Mouse (Mus musculus) heart, embryonic 11.5 days (tissue): Measurements from ENCODE around the gene Racgap1. TPM values are rescaled to one million over a fixed set of nuclear protein-coding genes. Genes with fewer than 3 reads are reported as not detected.

Source experiments
- ATAC-seq: fragments of 200-750 bp; cut with Nextera tagmentation; replicated peaks from 2 replicates; pipeline ENCODE4 v1.8.0; 2017; ENCODE audit warnings: moderate library complexity; ENCODE audit not compliant: insufficient number of reproducible peaks, low FRiP score, low TSS enrichment
- H3K27ac ChIP-seq: fragments of 300-500 bp; sonication (generic); 2 replicates; pipeline ENCODE4 v1.5.1; 2014; ENCODE audit warnings: mild to moderate bottlenecking, low read depth, low read length
- H3K27me3 ChIP-seq: fragments of 300-500 bp; sonication (generic); 2 replicates; pipeline ENCODE4 v1.6.1; 2014; ENCODE audit warnings: mild to moderate bottlenecking, low read length, mixed read lengths; ENCODE audit not compliant: control insufficient read depth, insufficient read depth
- H3K36me3 ChIP-seq: fragments of 300-500 bp; sonication (generic); 2 replicates; pipeline ENCODE4 v1.6.1; 2014; ENCODE audit warnings: mild to moderate bottlenecking, low read length, moderate library complexity, mixed read lengths; ENCODE audit not compliant: control insufficient read depth, insufficient read depth
- H3K4me1 ChIP-seq: fragments of 300-500 bp; sonication (generic); 2 replicates; pipeline ENCODE4 v1.6.1; 2014; ENCODE audit warnings: low read length; ENCODE audit not compliant: control insufficient read depth, insufficient read depth
- H3K4me2 ChIP-seq: fragments of 300-500 bp; sonication (generic); 2 replicates; pipeline ENCODE4 v1.6.1; 2014; ENCODE audit warnings: mild to moderate bottlenecking, moderate library complexity
- H3K4me3 ChIP-seq: fragments of 300-500 bp; sonication (generic); 2 replicates; pipeline ENCODE4 v1.5.1; 2014; ENCODE audit warnings: low read depth, low read length
- H3K9ac ChIP-seq: fragments of 300-500 bp; sonication (generic); 2 replicates; pipeline ENCODE4 v1.6.1; 2014; ENCODE audit warnings: mild to moderate bottlenecking, low read depth, low read length, moderate library complexity
- H3K9me3 ChIP-seq: fragments of 300-500 bp; sonication (generic); replicated peaks from 2 replicates; pipeline ENCODE4 v1.6.1; 2016; ENCODE audit warnings: low read length; ENCODE audit not compliant: control insufficient read depth
- WGBS: fragments of 180-500 bp; shearing (Covaris S2); extraction: QIAGEN DNeasy Blood & Tissue Kit; methylation state at CpG from one replicate; pipeline ENCODE4 v1.1.7; 2014; ENCODE audit not compliant: insufficient replicate concordance; 5-methylcytosine and 5-hydroxymethylcytosine counted together
- polyA plus RNA-seq: library from polyadenylated mRNA; unstranded; fragments of >200 nt; fragmentation: Nextera tagmentation; extraction: Ambion mirVana; gene quantifications from 2 replicates; pipeline ENCODE4 v1.2.1, GENCODE M21; 2014

Racgap1 gene
- 91.8 and 126 TPM in 2 replicates for polyA plus RNA-seq

GRCm38 (mm10) chr15:99651163-99651872, at the start of gene Racgap1:
Gene Racgap1, minus strand, starts transcription at chr15:99651656.
- Histone ChIP-seq H3K4me3 (peak within 1 kb of the TSS; percentile 95), H3K9me3 (no peaks in the 10 kb centered on the region), H3K36me3 (no peaks in the 10 kb centered on the region), H3K4me1 (peaks cover 45% of the 10 kb centered on the region), H3K27me3 (peaks cover 22% of the 10 kb centered on the region), H3K9ac (peak within 1 kb of the TSS; percentile 92), H3K4me2 (peak within 1 kb of the TSS; percentile 77), H3K27ac (0 out of 2 replicates have a peak within 1 kb of the TSS, but pooled peaks have one; percentile 59)
- peak; percentile 91 for ATAC-seq
- WGBS: under 1% methylated on average over 58 of the region's 68 CpGs

GRCm38 (mm10) chr15:99700219-99701106, 49.0 kb upstream of the Racgap1 start:
- peaks cover 7% of the 10 kb centered on the region; the same call in 1 of the 2 replicates for H3K27me3 ChIP-seq
- WGBS: 83% methylated on average over 18 of the region's 18 CpGs
- H3K9ac ChIP-seq: no peak overlapping the region
- no peaks in the 10 kb centered on the region; the same call in 1 of the 2 replicates for H3K36me3 ChIP-seq
- no peaks in the 10 kb centered on the region for H3K9me3 ChIP-seq
- no peak overlapping the region for H3K27ac ChIP-seq
- H3K4me3 ChIP-seq: no peak overlapping the region
- no peak for ATAC-seq
- no peak overlapping the region for H3K4me2 ChIP-seq
- H3K4me1 ChIP-seq: peaks cover 36% of the 10 kb centered on the region

- no peak overlapping the region for H3K4me2 ChIP-seq
- no peak overlapping the region for H3K27ac ChIP-seq
- no peaks in the 10 kb centered on the region for H3K36me3 ChIP-seq
- H3K27me3 ChIP-seq: peaks cover 7% of the 10 kb centered on the region; the same call in 1 of the 2 replicates
- H3K9me3 ChIP-seq: no peaks in the 10 kb centered on the region
- H3K4me3 ChIP-seq: no peak overlapping the region
- peaks cover 38% of the 10 kb centered on the region for H3K4me1 ChIP-seq
- no peak for ATAC-seq
- 87% methylated on average over 10 of the region's 10 CpGs for WGBS
- H3K9ac ChIP-seq: no peak overlapping the region
Observed at GRCm38 (mm10) chr15:99699715-99700114, 48.3 kb upstream of the Racgap1 start.

- no peak for ATAC-seq
- Histone ChIP-seq H3K4me1 (peaks cover 31% of the 10 kb centered on the region), H3K27ac (no peak overlapping the region), H3K4me3 (no peak overlapping the region), H3K27me3 (peaks cover 7% of the 10 kb centered on the region; the same call in 1 of the 2 replicates), H3K4me2 (0 out of 2 replicates have a peak overlapping the region, but pooled peaks have one; percentile 9), H3K36me3 (no peaks in the 10 kb centered on the region), H3K9ac (no peak overlapping the region), H3K9me3 (no peaks in the 10 kb centered on the region)
- WGBS: 27% methylated on average over 20 of the region's 20 CpGs
Observed at GRCm38 (mm10) chr15:99698533-99699085, 47.2 kb upstream of the Racgap1 start.

- H3K4me2 ChIP-seq: no peak overlapping the region
- no peak overlapping the region for H3K9ac ChIP-seq
- no peak for ATAC-seq
- peaks cover 20% of the 10 kb centered on the region for H3K4me1 ChIP-seq
- H3K27me3 ChIP-seq: peaks cover 8% of the 10 kb centered on the region; the same call in 1 of the 2 replicates
- H3K4me3 ChIP-seq: no peak overlapping the region
- WGBS: 6% methylated on average over 2 of the region's 2 CpGs
- H3K9me3 ChIP-seq: no peaks in the 10 kb centered on the region
- H3K27ac ChIP-seq: no peak overlapping the region
- no peaks in the 10 kb centered on the region for H3K36me3 ChIP-seq
Observed at GRCm38 (mm10) chr15:99697309-99697708, 45.9 kb upstream of the Racgap1 start.

- Histone ChIP-seq H3K27ac (no peak overlapping the region), H3K4me3 (no peak overlapping the region), H3K9ac (no peak overlapping the region), H3K36me3 (no peaks in the 10 kb centered on the region), H3K27me3 (peaks cover 9% of the 10 kb centered on the region), H3K4me1 (peaks cover 16% of the 10 kb centered on the region), H3K9me3 (no peaks in the 10 kb centered on the region), H3K4me2 (no peak overlapping the region)
- no peak for ATAC-seq
- WGBS: 45% methylated on average over 9 of the region's 9 CpGs
Observed at GRCm38 (mm10) chr15:99691976-99692375, 40.5 kb upstream of the Racgap1 start.

GRCm38 (mm10) chr15:99690924-99691323, 39.5 kb upstream of the Racgap1 start:
- Histone ChIP-seq H3K27me3 (peaks cover 9% of the 10 kb centered on the region), H3K4me1 (peaks cover 16% of the 10 kb centered on the region), H3K36me3 (no peaks in the 10 kb centered on the region), H3K4me2 (no peak overlapping the region), H3K9me3 (no peaks in the 10 kb centered on the region), H3K27ac (no peak overlapping the region), H3K9ac (no peak overlapping the region), H3K4me3 (no peak overlapping the region)
- no peak for ATAC-seq
- WGBS: 18% methylated on average over 4 of the region's 4 CpGs

- Histone ChIP-seq H3K27me3 (peaks cover 9% of the 10 kb centered on the region), H3K9me3 (no peaks in the 10 kb centered on the region), H3K36me3 (no peaks in the 10 kb centered on the region), H3K9ac (no peak overlapping the region), H3K4me2 (no peak overlapping the region), H3K4me3 (no peak overlapping the region), H3K27ac (no peak overlapping the region), H3K4me1 (peaks cover 6% of the 10 kb centered on the region)
- 0 out of 2 replicates have a peak, but pooled peaks have one; percentile 7 for ATAC-seq
- WGBS: 0% methylated on average over 4 of the region's 4 CpGs
Observed at GRCm38 (mm10) chr15:99688712-99689111, 37.3 kb upstream of the Racgap1 start.
